Mouse (Mus musculus) CD4-positive, CD25-positive, alpha-beta regulatory T cell, adult 4 months (primary cell): ENCODE data around the gene 1700030K09Rik. TPM values are rescaled to one million over a fixed set of nuclear protein-coding genes. Genes with fewer than 3 reads are reported as not detected.

Experiments
- ATAC-seq: one replicate; pipeline ENCODE4 v1.8.0; 2017
- polyA plus RNA-seq, 2 experiments: library from polyadenylated mRNA; unstranded; fragments of 100-300 nt; shearing (Covaris generic); gene quantifications; one replicate each; pipeline ENCODE4 v1.2.1; 2017

Gene 1700030K09Rik
- 10 to 100 TPM in 1 of 2 experiments, 1 to 10 TPM in 1; 8.3 to 13.4 TPM for polyA plus RNA-seq

DNA sequence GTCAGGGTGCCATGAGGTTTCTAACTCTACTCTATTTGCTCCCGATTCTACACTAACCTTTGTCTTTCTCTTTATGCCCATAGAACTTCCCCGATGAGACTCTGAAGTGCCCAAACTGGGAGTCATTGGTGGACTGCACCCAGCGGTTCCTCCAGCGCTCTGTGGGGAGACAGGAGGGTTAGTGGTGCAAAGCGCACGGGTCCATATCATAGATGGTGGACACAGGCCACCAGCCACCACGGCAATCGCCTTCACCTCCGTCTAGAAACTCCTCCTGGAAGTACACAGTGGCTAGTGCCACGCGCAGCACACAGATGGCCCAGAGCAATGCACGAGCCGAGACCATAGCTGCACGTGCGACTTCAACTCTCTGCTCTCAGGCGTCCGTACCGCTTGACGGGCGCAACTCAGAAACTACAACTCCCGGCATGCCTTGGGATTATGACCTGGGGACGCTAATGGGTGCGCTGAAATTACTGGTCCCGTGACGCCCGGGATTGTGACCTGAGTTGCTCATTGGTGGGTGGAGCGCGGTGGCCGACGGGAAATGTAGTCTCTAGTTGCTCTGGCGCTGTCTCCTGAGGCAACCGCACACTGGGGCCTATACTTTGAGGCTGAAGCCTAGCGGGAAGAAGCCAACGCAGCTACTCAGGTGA lies at the start of gene 1700030K09Rik, which contains the start of gene Calr3:
TSS of gene 1700030K09Rik (plus strand) at position 543 of the 656 bp plus-strand sequence.
TSS of gene Calr3 (minus strand) at position 533 of the 656 bp plus-strand sequence.
- peak; percentile 100 for ATAC-seq

DNA sequence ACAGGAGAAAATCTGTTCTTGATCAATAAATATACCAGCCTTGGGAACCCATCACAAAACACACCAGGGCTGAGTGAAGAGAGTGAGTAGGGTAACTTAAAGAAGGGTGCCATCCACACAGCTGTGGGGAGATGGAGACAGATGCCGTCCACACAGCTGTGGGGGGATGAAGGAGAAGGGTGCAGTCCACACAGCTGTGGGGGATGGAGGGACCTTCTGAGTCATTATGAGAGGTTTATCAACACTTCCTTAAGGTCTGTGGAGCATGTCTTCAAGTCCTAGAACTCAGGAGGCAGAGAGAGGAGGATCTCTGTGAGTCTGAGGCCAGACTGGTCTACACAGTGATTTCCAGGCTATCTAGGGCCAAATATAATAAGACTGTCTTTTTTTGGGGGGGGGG lies 42.3 kb upstream of the 1700030K09Rik start:
- no peak for ATAC-seq

DNA sequence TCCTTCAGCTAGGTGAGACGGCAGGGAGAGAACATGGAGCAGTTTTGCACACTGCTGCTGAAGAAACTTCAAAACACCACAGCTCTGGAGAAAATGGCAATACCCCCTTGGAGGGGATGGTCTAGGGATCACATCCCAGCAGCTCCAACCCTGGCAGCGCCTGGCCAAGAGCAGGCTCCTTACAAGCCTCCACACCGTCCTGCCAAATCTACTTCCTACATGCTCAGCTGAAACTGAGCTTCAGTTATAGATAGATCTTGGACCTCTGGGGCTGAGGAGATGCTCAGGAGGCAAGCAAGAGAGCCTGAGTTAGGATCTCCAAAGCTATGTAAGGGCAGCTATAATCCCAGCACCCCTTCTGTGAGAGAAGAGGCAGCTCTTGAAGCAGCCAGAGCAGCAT lies 40.7 kb upstream of the 1700030K09Rik start:
- ATAC-seq, result no peak

DNA sequence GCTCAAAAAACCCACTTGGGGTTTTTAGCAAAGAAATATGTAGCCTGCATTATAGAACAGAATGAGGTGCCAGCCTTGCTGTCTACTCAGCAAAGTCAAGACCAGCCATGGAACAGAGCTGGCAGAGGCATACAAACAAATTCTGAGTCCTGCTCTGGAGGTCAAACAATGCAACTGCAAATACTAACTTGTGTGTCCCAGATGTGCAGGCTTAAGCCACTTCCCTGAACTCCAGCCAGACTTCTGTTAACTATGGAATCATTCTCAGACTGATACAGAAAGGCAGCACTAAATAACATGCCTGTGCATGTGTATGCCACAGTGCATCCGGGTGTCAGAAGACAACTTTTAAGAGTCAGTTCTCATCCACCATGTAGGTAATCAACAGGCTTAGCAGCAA lies 35.8 kb upstream of the 1700030K09Rik start:
- ATAC-seq, result no peak

DNA sequence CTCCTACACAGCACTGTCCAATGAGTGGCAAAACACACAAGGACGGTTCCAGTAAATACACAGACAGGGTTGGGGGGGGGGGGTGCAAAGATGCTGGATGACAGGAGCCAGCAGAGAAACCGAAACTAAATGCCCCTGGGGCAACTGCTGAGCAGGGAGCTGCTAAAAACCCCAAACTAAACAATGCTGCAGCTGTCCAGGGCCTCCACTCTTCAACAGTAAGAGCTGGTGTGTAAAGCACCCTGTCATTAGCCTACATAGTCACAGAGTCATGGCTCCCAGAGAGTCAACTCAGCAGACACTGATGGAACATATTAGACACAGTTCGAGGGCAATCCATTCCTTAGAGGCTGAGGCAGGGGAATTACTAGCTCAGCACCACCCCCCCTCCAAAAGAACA lies 34.2 kb upstream of the 1700030K09Rik start:
- peak; percentile 34 for ATAC-seq

DNA sequence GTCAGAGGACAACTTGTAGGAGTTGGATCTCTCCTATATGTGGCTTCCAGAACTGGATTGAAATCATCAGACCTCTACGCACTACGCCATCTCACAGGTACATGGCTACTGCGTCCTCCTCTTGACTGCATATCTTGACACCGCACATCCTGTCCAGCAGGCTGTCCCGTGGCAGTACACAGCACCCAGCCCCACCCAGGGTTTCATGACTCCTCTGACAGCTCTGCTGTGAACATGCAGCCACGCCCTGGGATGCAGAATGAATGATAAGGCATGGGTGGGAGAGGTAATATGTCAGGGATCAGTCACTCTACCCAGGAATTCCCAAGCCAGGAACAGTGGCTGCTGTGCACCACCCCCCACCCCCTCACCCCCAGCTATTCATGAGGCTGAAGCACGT lies 29.8 kb upstream of the 1700030K09Rik start:
- no peak for ATAC-seq

DNA sequence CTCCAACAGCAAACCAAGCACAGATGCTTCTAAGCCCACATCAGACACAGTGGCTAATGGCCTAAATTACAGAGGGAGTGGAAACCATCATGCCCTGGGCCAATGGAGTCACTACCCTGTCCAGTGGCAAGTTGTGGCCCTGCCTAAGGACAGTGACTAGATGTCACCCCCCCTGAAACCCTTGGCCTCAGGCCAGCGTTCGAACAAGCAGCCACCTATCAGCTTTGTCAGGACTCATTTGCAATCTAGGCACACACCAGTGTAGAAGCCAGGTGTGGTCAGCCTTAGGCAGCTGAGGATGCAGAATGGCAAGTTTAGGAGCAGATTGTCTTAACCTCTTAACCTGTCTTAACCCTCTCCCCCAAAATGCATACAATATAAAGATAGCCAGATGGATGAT lies 28.4 kb upstream of the 1700030K09Rik start:
- no peak for ATAC-seq

DNA sequence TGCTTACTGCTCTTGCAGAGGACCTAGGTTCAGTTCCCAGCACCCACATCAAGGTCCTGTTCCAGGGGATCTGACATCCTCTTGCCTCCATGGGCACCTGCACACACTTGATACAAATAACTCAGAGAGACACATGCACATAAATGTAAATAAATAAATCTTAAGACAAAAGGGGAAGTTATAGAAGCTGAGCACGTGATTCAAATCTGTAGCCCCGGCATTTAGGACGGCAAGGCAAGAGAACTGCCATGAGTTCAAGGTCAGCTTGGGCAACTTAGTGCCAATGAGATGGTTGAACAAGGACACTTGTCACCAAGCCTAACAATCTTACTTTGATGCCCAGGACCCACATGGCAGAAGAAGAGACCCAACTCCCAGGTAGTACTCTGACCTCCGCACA lies 25.6 kb upstream of the 1700030K09Rik start:
- ATAC-seq, result no peak

DNA sequence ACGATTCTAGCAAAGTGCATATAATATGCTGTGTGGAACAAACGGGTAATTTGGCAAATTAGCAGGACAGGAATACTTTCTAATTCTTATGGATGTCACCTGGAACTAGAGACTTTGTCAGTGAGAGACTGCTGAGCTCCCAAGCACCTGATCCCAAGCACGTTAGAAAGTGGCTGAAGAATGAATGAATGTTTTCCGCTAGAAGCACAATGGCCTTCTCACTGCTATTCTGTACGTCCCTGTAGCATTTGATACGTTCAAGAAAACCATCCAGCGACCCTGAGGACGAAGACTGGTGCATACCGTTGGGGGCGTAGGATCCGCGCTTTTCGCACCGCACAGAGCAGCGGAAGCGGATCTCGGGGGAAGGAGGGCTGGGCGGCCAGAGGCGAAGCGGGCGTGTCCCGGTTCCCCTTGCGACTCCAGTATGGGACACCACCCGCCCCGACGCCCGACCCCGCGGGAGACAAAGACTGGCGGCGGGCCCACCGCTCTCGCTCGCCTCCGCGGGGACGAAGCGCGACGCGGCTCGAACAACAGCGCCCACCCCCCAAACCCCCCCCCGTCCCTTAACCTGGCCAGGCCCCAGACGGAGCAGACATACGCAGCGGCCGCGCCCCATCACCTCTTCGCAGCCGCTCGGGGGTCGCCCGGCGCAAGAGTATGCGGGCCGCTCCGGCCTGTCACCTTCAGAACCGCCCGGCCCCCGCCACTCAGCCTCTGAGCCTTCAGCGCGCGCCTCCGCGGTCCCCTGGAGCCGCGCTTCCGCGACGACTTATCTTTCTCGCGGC lies 22.9 kb upstream of the 1700030K09Rik start:
- ATAC-seq, result no peak

DNA sequence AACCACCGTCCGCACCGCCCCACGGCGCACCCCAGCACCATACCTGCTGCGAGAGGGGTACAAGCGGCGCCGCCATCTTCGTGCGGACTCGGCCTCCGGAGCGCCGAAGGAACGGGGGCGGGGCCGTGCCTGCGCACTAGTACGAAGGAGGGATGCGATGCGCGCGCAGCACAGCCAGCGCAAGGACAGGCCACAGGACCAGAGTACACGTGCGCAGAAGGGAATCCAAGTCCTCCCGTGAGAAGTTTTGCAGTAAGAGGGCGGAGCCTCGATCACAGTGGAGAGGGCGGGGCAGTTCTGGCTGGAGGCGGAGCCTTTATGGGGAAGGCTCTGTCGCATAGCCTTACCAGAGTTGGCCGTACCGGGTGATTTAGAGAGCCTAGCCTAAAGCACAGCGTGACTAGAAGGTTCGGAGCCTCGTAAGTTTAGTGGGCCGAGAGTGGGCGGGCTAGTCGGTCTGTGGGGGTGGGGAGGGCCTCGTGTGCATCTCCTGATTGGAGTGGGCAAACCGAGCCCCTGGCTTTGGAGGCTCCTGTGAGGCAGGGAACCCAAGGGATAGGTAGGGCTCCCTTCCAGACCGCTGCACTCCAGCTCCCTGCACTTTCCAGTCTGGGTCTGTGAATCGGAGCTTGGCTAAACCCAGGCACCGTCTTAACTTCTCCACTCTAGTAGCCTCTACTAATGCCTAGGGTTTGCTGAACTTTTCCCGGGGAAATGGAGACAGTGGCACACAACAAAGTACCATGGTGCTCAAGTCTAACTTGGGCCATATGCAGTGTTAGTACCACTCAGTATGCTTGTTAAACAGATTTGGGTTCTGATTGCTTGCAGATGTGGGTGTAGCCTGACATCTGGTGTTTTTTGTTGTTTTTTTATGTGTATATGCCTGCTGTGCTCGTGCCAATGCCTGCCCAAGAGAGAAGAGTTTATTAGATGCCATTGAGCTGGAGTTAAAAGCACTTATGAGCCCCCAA lies 22.0 kb upstream of the 1700030K09Rik start, which contains the start of gene Eps15l1:
TSS of gene Eps15l1 (minus strand) at position 99 of the 974 bp plus-strand sequence.
- peak; percentile 99 for ATAC-seq

DNA sequence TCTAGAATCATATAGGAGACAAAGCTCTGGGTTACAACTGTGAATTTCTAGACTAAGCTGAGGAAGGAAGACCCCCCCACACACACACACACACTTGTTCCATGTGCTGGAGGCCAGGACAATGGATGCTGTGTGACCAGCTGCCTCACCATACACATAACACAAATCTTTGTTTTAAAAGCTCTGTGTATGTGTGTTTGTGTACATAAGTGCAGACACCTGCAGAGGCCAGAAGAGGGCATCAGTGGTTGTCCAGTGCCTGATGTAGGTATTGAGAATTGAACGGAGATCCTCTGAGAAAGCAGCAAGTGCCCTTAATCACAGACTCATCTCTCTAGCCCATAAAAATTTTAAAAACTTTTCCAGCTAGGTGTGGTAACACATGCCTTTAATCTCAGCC lies 20.8 kb upstream of the 1700030K09Rik start:
- ATAC-seq, result no peak

DNA sequence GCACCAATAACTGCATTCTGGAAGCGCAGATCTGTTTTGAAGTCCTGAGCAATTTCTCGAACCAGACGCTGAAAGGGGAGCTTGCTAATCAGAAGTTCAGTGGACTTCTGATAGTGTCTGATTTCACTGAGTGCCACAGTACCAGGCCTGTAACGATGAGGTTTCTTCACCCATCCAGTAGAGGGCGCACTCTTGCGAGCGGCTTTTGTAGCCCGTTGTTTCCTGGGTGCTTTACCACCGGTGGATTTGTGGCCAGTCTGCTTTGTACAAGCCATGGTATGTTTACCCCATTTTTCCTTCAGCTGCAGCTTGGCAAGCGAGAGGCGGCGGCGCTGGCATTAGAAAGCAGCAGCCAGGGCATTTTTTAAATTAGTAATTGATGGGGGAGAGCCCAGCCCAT lies 14.0 kb upstream of the 1700030K09Rik start:
- no peak for ATAC-seq

DNA sequence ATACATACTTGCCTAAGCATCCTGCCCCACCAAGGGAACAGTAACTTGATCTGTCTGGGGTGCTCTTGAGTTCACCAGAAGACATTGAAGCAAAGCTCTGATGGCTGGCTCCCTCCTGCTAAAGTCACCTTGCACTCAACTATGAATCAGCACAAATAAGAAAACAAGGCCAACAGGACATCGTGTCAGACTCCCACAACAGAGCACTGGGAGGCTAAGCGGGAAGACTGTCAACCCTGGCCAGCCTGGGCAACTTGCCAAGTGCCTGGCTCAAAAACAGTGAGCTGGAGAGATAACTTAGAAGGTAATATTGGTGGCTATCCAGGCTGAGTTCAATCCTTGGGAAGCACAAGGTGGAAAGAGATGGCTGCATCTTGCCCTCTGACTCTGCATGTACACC lies 8.7 kb upstream of the 1700030K09Rik start:
- ATAC-seq, result no peak

DNA sequence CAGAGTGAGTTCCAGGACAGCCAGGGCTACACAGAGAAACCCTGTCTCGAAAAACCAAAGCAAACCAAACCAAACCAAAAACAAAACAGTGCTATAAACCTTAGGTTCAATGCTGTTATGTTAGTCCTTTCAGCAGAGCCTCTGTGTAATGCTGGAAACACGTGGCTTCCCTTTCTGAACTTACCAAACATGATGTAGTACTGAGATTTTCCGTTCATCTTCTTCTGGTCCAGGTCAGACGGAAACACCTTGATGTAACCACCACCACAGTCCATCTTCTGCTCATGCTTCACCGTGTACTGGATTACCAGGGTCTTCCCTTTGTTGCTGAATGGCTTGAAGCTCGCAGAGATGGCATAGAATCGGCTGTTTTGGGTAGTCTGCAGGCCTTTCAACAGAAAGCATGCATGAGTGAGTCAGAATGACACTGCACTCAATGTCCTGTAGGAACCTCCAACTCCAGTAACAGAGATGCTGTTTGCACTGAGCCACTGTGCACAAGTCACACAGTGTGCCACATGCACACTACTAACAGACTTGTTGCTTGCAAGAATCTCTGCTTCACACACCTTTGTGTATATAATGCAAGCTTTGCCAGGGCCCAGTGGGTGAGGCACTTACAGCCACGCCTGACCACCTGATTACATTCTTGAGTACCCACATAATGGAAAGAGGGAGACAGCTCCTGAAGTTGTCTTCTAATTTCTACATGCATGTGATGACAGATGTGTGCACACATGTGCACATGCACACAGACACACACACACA lies 5.2 kb upstream of the 1700030K09Rik start:
- ATAC-seq, result no peak

DNA sequence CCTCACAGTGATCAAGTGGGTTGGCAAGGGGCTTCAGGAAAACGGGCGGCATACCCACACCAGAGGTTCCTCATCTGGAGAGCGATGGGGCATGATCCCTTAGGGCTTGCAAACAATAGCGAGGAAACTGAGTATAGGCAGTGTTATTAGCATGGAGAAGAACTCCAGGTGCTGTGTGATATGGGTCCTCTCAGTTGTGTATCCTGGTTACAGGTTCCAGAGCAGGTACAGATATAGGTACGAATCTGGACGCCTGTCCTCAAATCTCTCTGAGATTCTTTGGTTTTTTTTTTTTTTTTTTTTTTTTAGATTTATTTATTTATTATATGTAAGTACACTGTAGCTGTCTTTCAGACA lies 292 bp downstream of the 1700030K09Rik start:
- peak; percentile 18 for ATAC-seq

DNA sequence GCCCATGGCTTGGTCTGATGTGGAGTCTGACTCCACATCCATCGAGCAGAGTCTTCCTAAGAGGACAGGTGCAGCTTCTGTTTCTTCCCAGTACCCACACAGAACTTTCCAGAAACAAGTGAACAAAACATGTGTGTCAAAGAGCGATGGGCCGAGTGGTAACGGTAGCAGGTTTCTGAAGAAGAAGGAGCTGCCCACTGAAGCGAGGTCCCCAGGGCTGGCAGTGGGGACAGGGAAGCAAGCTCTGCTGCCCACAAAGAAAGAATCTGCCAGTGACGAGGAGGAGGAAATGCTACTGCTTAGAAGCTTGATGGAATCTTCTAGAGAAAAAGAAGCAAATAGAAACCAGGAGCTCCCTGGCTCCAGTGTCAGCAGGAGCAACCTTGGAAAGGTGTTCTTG lies 1.4 kb downstream of the 1700030K09Rik start:
- no peak for ATAC-seq

DNA sequence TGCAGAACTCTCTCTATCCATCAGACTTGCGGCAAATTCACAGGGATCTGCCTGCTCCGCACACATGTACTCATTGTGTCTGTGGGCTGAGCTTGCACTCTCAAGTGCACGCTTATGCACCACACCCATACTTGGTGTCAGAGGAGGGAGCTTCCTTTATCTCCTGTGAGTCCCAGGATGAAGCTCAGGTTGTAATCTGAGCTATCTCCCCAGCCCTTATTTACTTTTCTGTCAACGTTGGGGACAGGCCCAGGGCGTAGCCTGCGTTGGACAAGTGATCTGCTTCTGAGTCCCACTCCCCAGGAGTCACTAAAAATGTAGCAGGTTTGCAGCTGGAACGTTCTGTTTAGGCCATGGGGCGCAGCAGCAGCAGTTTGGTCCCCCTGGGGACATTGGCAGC lies 7.8 kb downstream of the 1700030K09Rik start:
- ATAC-seq, result no peak

DNA sequence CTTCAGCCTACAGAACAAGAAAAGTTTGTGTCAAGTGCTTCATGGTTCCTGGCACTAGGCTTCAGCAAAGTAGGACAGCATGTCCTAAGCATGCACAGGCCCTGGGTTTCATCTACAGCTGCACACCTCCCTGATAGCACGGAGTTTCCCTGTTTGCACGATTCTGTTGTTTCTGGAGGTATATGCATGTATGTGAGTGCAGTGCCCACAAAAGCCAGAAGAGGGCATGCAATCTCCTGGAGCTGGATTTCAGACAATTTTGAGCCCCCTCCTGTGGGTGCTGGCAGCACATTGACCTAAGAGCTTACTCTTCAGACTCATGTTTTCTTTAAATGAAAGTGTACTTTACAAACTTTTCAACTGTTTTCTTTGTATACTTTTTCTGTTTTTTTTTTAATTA lies 10.2 kb downstream of the 1700030K09Rik start:
- no peak for ATAC-seq

DNA sequence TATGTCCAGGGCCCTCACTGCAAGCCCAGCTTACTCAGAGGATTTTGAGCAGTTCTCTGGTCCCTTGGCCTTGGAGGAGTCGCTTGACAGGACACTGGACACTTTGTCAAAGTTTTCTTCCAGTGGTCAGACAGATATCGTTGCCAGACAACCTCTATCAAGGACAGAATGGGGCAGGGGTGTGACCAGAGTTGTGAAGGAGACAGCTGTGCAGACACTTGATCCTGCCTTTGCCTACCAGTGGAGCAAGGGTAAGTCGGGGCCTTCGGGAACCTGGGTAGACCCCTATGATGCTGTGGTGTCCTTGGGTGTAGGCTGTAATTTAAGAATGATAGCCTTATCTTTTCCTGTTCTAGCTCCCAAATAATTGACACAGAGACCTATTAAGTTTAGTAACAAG lies 11.6 kb downstream of the 1700030K09Rik start:
- ATAC-seq, result no peak

DNA sequence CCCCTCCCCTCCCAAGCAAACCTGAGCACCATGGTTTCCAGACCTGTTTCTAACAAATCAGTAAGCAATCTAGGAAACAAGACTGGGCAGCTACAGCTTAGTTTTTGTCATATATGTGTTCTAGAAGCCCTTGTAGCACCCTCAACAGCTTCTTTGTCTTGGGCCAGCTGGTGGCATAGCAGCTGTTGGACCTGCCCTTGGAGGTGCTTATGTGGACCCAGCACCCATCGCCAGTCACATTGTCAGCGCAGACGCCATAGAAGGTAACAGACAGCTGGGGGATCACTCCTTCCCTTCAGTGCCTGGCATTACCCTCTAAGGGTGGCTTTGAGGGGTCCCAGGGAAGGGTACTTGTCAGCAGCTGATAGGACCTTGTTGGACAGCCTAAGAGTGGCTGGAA lies 14.1 kb downstream of the 1700030K09Rik start:
- no peak for ATAC-seq

DNA sequence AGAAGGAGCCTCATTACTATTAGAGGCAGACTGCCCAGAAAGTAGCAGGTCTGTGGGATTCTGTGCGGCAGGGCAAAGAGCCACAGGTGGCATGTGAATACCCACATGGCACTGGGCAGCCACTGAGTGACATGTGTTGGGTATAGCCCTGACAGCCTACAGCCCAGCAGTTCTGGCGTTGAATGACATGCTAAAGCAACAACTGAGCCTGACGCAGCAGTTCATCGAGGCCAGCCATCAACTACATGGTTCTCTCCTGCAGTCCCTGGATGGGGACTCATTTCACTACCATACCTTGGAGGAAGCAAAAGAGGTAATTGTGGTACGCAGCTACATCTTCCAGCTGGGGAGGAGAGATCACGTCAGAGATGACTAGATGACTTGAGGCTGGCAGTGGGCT lies 14.8 kb downstream of the 1700030K09Rik start:
- no peak for ATAC-seq

DNA sequence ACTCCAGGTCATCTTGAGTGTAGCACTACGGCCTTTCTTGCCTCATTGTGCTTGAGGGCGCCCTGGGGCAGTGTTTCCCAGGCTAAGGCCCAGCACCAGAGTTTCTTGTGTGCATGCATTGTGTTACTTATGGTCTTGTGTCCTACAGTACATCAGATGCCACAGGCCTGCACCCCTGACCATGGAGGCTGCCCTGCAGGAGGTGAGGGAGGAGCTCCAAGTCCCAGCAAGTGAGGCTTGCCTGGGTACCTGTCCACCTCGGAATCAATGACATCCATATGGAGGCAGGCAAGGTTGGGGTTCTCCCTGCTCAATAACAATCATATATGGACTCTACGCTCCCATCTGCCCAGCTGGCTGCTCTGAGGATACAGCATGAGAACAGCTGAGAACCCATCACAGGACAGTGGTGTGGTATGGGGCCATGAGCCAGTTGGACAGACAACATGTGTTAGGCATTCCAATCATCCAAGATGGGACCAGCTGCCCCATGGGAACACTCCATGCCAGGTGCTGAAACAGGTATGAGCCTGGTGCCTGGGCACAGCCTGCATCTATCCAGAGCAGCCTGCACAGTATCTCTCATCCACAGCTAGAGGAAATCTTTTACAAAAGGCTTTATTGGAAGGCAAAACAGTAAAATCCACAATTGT lies 16.3 kb downstream of the 1700030K09Rik start:
- ATAC-seq, result no peak
